Mouse (Mus musculus) left cerebral cortex, postnatal 25 days (tissue): Measurements from ENCODE around the gene Tmem132b. TPM values are rescaled to one million over a fixed set of nuclear protein-coding genes. Genes with fewer than 3 reads are reported as not detected.

Experiments used
- DNase-seq, 2 experiments: peaks; one replicate each; pipeline ENCODE4 v3.0.0; 2022; ENCODE audit warnings: low spot score in 2 of 2, mixed read lengths in 1 of 2
- intact Hi-C: fragments of 180-260 bp; cut with DNase I; formaldehyde crosslinking; loops from one replicate; pipeline ENCODE4 v1.15.1; 2025
- total RNA-seq, 2 experiments: library from RNA; stranded (reverse); gene quantifications; 2 replicates each; pipeline ENCODE4 v1.2.3; 2021

Tmem132b gene
- total RNA-seq, 2 experiments from 2014 or later, result 125 to 141 TPM

- no peak for DNase-seq
- intact Hi-C loops, result no loop called here
Measured at GRCm38 (mm10) chr5:125634666-125635065, 103.1 kb downstream of the Tmem132b start.

GRCm38 (mm10) chr5:125640966-125641365 is 109.4 kb downstream of the Tmem132b start:
- intact Hi-C loops, result no loop called here
- DNase-seq, result no peak

GRCm38 (mm10) chr5:125641531-125642147 is 110.1 kb downstream of the Tmem132b start:
- peak; percentile 33 to 70 for DNase-seq
- intact Hi-C loops, result no loop called here

- intact Hi-C loops, result no loop called here
- DNase-seq, result no peak
Measured at GRCm38 (mm10) chr5:125648236-125648635, 116.7 kb downstream of the Tmem132b start.

GRCm38 (mm10) chr5:125649982-125650381 is 118.4 kb downstream of the Tmem132b start:
- intact Hi-C loops, result no loop called here
- DNase-seq, result no peak

GRCm38 (mm10) chr5:125658101-125658500 is 126.5 kb downstream of the Tmem132b start:
- DNase-seq, result peak in 1 of 2 experiments; percentile 49
- intact Hi-C loops, result no loop called here

GRCm38 (mm10) chr5:125658959-125659749 is 127.6 kb downstream of the Tmem132b start:
- DNase-seq, result peak in 1 of 2 experiments; percentile 56
- intact Hi-C loops, result no loop called here

- intact Hi-C loops, result no loop called here
Measured at GRCm38 (mm10) chr5:125675623-125676022, 144.0 kb downstream of the Tmem132b start.

GRCm38 (mm10) chr5:125676025-125676623 is 144.6 kb downstream of the Tmem132b start:
- intact Hi-C loops, result no loop called here
- peak; percentile 42 for DNase-seq

More at GRCm38 (mm10) chr5:125675623-125676022, 144.0 kb downstream of the Tmem132b start:
- peak; percentile 73 to 86 for DNase-seq

- no peak for DNase-seq
- intact Hi-C loops, result no loop called here
Measured at GRCm38 (mm10) chr5:125680889-125681288, 149.3 kb downstream of the Tmem132b start.

- DNase-seq, result no peak
- intact Hi-C loops, result no loop called here
Measured at GRCm38 (mm10) chr5:125683491-125683890, 151.9 kb downstream of the Tmem132b start.

- no peak for DNase-seq
- intact Hi-C loops, result no loop called here
Measured at GRCm38 (mm10) chr5:125685681-125686331, 154.2 kb downstream of the Tmem132b start.

- intact Hi-C loops, result no loop called here
- DNase-seq, result no peak
Measured at GRCm38 (mm10) chr5:125692538-125692937, 161.0 kb downstream of the Tmem132b start.

- DNase-seq, result peak in 1 of 2 experiments; percentile 50
- intact Hi-C loops, result no loop called here
Measured at GRCm38 (mm10) chr5:125699395-125699794, 167.8 kb downstream of the Tmem132b start.

- DNase-seq, result peak in 1 of 2 experiments; percentile 84
- intact Hi-C loops, result loop anchor here (10.0 kb wide), 1 partner anchor 165 kb away; the partner anchor contains the start of gene Tmem132b
Measured at GRCm38 (mm10) chr5:125700234-125700633, 168.7 kb downstream of the Tmem132b start.

GRCm38 (mm10) chr5:125705379-125705778 is 173.8 kb downstream of the Tmem132b start:
- peak; percentile 64 to 72 for DNase-seq
- intact Hi-C loops, result loop anchor here (5.0 to 10.0 kb wide), 2 partner anchors 97 to 171 kb away; partner anchors contain the start of gene Tmem132b

- peak; percentile 73 to 79 for DNase-seq
- intact Hi-C loops, result loop anchor here (5.0 to 10.0 kb wide), 2 partner anchors 93 to 174 kb away; partner anchors contain the start of gene Tmem132b
Measured at GRCm38 (mm10) chr5:125709160-125709559, 177.6 kb downstream of the Tmem132b start.

GRCm38 (mm10) chr5:125726815-125727214 is 195.2 kb downstream of the Tmem132b start:
- intact Hi-C loops, result no loop called here
- DNase-seq, result no peak

GRCm38 (mm10) chr5:125727436-125727835 is 195.9 kb downstream of the Tmem132b start:
- no peak for DNase-seq
- intact Hi-C loops, result no loop called here

GRCm38 (mm10) chr5:125727936-125728335 is 196.4 kb downstream of the Tmem132b start:
- intact Hi-C loops, result no loop called here
- no peak for DNase-seq
